Mouse (Mus musculus) T-helper 1 cell (primary cell): ENCODE results near the gene Col9a1.

ENCODE experiments used
- in situ Hi-C: fragments of 300-600 bp; cut with MboI, MseI; formaldehyde crosslinking; loops from one replicate; pipeline ENCODE4 v1.15.1; 2025; ENCODE audit warnings: high pct_unique_total_duplicates

The Col9a1 gene

DNA sequence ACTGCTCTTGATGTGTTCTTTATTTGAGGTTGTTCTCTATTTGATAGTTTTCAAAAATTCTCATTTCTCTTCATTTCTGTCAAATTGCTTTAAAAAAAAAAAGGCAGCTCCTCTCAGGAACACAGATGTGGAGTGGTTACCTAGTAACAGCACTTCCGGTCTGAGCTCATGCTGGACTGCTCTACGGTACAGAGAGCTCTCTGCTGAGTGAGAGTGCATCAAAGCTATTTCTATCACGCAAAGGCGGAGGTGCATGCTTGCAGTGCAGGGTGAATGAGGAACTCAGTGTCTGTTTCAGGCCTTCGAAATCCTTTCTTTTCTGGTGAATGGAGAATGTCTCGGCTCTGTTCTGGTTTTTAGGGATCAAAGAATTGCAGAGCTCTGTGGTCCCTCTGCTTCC is 41.6 kb downstream of the Col9a1 start:
- in situ Hi-C loops: no loop called here

DNA sequence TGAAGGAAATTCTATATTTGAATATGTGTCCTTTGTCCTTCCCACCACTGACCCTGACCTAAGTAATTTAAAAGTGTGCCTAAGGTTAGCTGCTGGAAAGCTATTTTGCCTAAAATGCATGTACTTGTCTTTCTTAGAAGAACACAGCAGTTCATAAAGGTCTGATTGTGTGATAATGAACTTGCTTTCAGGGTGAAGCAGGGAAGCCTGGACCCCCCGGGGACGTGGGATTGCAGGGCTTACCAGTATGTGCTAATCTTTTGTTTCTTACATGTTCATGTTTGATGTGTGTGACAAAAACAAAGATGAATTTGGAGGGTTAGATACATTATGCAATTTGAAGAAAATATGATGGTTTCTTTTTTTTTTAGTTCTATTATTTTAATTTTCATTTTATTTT is 44.8 kb downstream of the Col9a1 start:
- in situ Hi-C loops: no loop called here

DNA sequence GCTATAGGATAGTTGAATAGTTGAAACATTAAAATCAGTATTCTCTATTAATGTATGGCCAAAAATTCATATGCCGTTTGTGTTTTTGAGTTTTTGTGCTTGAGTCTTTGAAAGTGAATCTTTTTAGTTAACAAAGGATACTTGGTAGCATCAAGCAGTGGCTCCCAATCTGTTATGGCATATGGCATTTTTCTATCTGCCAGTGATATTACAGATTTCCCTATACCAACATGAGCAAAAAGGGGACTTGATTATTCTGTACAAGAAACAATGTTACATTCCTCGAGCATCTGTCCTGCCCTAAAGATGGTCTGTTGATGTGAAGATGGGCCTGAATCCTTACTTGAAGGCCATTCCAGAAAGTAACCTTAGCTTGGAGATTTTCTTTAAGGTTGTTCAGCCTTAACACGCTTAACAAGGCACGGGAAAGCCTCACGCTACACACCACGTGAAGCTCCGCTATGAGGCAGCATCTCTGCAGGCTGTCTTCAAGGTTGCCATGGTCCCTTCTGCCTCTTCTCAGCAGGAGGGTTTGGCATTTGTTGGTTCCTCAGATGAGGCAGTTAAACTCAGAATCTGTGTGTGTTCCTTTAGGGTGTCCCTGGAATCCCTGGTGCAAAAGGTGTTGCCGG is 45.7 kb downstream of the Col9a1 start:
- in situ Hi-C loops: no loop called here

DNA sequence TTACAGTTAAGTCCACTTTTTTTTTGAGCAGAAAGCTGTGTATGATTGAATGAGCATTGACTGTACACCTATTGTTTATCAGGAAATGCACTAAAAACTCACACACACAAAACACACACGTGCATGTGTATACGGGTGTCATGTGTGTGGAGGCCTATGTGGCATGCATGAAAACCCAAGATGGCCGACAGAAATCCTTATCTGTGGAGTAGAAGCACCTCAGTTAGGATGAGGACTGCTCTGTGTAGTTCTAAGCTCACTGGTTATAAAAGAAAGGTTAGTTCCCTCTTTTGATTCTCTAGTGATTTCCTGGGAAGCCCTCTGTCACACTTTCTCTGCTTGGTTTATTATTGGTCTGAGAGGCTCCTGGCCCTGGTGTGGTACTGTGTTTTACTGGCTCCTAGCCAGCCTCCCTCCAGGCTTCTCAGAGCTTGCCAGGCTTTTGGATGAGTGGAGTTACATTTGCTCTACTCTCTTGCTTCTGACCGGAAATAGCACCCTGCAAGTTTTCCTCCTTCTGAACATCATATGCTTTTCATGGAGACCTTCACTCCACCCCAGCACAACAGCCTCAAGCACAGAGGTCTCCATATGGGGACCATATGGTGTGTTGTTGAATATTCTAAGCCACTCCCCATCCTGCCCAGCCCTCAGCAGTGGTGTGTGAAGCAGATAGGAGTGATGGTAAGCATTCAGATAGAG is 48.6 kb downstream of the Col9a1 start:
- in situ Hi-C loops: no loop called here

DNA sequence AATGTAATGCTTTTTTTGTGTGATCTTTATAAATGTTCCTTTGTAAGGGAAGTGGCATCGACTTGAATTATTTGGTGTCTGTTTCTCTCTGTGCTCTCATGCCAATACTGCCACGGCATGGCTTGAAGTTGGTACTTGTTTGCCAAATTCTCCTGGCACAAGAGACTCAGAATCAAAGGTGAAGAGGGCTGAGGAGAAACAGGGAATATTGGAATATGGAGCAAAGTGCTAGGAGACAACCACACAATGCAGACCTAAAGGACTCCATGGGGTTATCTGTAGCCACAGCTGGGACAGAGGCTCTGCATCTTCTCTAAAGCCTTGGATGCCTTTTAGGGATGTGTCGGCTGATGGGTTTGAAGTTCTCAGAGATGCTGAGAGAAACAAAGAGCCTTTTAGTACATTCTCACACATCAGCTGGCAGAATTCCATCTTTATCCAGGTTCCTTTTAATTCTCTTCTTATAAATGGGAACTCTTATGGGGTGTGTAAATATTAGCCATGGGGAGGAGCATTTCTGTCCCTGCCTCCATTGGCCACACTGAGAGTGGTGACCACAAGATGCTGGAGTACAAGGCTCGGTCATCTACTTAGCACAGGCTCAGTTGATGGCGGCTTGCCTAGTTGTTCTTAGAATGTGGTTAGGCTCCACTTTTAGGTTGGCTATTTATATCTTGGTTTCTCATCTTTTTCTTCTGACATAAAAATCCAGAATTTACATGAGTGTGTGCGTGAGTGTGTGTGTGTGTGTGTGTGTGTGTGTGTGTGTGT is 49.7 kb downstream of the Col9a1 start:
- in situ Hi-C loops: no loop called here

DNA sequence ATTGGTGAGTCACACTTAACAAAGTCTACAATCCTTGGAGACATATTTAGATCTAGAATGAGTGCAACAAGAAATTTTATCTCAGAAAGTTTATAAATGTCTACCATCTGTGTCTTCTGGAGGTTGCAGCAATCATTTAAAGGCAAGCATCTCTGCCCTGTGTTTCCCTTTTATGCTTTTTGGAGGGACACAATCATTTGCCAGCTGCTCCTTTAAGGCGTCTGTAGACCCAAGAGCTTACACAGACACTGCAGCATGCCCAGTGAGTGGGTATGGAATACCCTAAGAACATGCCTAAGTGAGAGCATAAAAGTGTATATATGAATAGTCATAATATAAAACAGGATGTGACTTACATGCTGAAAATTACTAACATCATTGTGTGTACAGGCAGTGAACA is 52.1 kb downstream of the Col9a1 start:
- in situ Hi-C loops: no loop called here

DNA sequence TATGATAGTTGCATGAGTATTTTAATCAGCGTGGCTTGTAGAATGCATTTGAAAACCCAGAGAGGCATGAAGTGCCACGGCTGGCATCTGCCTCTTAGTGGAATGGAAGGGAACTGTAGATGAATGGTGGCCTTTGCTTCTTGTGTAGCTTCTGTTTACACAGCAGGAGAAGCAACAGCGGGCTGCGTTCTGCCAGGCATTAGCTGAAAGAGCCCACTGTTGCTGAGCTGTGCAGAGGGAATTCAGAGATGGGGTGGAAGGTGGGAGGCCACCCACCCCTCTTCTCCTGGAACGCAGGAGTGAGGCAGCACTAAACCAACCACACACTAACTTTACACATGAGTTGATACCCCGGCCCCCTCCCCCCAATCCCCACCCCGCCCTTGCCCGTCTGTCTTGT is 53.0 kb downstream of the Col9a1 start:
- in situ Hi-C loops: no loop called here

DNA sequence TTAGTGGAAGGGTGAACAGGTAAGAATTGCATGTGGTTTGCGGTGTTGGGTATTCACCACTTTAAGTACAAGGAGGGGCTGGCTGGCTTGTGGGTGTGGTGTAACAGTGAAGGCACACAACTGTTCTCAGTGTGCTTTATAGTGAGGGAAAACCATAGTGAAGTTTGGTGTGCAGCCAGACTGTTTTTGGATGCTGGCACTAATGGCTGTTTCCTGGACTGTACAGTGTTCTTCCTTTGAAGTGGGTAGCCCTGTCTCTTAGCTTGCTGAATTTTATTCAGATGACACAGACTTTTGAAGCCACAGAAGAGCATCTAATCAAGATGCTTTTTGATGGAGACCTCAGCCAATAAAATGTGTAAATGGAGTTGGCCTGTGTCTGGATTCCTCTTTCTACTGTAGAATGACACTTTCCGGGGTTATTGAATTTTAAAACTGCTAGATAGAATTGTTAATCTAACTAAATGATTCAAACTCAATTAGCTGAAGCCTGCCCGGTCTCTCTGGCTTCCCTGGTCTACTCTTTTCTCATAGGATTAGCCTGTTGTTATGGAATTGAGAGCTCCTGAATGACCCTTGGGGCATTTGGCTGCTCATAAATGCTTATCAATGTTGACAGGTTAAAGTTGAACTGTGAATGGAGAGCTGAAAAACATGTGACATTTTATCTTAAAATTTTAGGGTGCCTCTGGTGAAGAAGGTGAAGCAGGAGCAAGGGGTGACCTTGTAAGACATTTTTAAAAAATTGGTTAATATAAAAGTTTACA is 54.3 kb downstream of the Col9a1 start:
- in situ Hi-C loops: no loop called here

DNA sequence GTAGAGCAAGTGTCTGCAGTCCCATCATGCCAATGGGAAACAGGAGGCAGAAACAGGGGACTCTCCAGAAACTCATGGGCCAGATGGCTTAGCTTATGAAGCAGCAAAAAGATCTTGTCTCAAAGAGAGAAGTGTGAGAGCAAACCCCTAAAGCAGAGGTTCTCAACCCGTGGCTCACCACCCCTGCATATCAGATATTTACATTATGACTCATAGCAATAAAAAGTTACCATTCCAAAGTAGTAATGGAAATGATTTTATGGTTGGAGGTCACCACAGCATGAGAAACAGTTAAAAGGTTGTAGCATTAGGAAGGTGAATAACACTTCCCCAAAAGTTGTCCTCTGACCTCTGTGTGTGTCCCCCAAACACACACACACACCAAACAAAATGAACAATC is 58.9 kb downstream of the Col9a1 start:
- in situ Hi-C loops: no loop called here

DNA sequence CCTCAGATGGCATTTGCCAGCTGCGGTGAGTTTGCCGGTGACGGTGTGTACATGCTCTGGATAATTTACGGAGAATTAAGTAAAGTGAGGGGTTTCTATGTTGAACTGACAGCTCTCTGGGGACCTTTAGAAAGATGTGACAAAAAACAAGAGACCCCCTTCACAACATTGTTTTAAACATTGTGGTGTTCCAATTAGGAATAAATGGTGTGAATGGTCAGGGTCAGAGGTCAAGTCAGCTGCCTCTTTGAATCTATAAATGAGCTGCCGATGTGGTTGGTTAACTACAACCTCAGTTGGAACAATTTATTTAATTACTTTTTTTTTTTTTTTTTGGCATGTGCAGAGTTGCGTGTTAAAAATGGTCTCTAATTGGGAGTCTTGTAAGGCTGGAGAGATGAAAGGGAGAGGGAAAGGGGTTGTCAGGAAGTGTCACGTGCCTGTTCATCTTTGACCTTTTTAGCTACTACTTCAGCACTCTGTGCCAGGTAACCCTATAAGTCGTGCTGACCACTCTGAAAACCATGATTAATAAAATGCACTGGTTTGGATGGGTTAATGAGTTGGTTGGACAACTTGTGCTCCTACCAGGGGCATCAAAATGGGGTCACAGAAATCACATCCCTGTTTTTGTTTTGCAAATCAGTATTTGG is 62.8 kb downstream of the Col9a1 start:
- in situ Hi-C loops: no loop called here

DNA sequence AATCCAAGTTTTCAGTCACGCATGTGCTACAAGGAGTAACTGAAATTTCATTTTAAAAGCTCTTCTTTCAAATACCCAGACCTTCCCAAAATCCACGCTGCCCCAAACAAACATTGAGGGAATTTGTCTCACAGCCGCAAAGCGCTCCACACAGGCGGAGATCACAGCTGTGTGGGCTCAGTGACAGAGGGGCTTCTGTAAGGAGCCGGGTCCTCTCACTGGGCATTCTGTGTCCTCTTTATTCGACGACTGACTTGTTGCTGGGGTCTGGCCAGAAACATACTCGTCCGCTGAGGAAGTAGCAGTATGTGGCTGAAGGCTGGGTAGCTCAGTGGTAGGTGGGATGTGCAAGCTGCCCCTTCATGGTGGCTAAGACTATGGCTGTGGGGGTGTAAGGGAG is 67.5 kb downstream of the Col9a1 start:
- in situ Hi-C loops: no loop called here

DNA sequence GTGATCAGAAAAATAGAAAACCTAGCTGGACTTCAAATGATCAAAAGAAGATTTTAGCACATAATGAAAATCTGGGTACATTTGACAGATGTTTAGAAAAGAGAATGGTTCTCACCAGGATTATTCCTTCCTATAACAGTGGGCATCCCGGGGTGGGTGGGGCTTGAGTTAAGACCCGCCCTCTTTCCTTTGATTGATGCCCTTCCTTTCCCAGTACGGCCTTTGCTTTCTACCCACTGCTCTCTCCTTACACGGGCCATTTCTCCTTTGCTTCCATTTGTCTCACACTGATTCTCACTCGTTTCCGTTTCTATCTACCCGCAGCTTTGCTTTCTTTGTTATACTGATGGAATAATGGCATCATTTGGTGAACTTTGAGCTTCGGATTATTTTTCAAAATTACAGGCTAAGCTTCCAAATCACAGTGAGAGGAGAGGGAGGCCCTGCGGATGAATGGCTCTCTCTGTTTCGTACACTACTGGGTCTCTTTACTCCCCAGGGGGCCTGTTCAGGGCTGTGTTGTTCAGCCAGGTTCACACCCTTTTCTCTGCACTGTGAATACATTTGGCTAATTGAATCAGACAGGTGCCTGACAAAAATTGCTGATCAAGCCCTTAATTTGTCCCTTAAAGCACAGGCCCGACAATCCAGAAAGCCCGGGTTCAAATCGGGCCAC is 68.4 kb downstream of the Col9a1 start:
- in situ Hi-C loops: no loop called here

DNA sequence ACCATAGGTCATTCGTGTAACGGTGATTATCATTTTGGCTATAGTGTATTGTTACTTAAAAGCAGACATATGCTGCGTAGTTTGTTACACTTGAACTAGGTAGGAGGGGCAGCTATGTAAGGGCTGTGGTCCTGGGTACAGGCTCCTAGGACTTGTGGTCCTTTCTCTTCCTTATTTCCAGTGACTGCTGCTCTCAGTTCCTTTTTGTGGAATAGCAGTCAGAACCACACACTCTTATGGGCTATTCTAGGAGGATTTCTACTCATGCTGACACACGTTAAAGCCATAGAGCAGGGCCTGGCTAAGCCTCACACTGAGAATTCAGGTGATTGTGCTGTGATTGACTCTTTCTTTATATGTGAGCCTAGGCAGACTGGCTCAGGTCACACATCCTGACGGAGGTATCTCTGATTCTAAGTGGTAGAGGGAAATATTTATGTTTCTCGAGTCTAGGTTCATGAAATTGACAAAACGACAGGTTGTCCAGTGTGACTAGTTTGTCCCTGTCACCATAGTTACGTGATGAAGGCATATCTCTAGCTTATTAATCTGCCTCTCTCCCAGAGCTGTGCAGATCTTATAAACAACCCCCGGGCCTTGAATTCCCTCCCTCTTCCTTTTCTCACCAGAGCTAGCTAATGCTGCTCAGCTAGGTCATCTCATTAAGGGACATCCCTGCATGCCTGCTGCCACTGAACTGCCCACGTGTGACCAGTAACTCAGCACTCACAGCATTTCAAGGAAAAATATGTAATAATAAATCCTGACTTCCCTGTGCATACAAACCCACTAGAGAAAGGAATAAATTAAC is 71.1 kb downstream of the Col9a1 start:
- in situ Hi-C loops: no loop called here

DNA sequence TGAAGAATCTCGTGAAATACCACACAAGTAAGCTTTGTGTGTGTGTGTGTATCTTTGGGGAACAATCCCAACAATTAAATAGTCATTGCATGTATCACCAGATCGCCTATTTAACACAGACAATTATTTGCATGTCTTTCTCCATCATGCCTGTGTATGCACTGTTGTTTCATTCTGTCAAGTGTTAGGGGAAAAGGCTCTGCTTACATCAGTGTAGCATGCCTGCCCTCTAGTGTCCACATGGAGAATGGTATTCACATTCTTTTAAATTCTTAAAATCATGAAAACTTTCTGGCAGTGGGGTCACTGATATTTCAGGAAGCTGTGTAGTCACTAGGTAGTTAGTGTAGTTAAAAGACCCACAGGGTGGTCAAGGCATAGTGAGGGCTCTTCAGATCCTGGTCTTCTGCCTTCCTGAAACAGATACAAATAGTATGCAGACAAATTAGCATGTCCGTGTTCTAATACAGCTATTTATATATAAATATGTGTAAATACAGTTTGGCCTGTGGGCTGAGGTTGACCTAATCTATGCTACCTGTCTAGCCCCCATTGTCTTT is 71.8 kb downstream of the Col9a1 start:
- in situ Hi-C loops: no loop called here

DNA sequence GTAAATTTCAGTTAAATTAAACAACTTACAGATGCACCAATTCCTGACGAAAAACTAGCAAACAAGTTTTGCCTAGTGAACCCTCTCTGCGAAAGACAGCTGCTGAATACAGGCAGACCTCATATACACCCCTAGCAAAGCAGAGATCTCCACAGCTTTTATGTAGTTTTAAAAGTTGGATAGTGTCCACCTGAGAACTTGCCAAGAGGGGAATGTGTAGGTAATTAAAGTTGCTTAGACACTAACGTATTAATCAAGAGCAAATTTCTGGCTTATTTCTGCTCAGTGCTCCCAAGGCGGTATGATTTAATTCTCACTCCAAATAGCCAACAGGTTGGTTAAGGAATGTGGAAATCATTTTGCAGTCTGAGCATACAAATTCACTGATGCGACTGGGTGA is 80.6 kb downstream of the Col9a1 start:
- in situ Hi-C loops: no loop called here

DNA sequence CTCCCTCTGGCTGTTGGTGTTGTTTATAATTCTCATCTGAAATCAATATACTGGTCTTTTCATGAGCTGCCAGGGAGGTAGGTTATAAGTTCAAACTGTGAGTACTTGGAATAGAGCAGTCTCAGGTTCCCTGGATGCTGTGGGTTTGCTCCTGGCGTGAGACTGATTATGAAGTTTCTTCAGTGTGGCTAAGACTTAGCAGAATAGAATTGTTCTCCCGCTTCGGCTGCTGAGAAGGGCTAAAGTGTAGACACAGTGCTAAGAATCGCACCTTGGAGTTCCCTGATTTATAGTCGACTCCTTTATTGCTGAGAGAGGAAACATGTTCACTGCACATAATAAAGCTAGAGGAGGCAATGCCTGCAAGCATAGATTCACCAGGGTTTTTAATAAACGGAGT is 82.0 kb downstream of the Col9a1 start:
- in situ Hi-C loops: no loop called here

DNA sequence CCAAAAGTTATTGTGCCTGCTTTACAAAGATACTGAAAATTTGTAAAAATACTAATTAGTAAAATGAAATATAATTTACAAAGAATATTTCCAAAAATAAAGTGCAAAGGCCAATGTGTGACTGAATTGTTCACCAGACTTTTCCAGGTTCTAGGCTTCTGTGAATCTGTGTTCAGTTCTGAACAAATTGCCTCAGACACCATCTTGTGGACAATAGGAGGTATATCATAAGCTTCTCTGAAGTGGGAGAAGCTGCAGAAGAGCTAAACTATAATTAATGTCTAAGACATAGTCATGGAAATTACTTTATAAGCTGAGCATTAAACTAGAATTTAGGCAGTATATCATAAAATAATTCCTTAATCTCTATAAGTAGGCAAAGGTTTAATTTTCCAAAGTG is 83.8 kb downstream of the Col9a1 start:
- in situ Hi-C loops: no loop called here

DNA sequence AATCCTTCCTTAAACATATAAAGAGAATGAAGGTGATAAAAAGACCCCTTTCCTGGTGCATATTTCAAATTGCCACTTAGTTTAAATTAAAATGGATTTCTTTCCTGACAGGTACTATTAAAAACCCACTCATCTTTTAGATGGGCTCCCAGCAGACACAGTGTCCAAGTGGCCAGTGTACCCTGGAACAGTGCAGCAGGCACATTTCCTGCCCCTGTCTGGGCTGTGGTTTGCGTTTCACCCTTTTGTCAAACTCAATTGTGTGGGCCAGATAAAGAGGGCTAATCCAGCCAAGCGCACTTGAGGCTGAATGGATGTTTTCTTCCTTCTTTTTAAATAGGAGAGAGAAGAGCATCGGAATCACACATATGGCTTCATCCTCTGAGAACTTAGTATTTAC is 89.6 kb downstream of the Col9a1 start:
- in situ Hi-C loops: no loop called here

DNA sequence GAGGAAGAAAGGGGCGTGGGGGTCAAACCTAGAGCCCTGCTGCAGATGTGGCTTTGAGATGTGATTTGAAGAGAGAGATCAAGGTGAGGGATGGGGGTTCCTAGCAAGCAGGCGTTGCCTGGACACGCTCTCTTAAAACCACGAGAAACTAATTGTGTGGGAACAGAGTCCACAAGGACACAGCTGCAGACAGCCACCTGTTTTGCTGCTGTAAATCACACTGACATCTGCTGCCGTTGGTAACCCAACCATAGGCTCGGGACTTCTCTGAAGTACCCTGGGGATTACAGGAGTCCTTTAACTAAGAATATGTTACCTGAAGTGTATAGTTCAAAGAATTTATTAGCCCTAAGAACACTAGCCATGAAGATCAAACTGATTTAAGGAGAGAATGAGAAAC is 109.0 kb downstream of the Col9a1 start:
- in situ Hi-C loops: no loop called here

DNA sequence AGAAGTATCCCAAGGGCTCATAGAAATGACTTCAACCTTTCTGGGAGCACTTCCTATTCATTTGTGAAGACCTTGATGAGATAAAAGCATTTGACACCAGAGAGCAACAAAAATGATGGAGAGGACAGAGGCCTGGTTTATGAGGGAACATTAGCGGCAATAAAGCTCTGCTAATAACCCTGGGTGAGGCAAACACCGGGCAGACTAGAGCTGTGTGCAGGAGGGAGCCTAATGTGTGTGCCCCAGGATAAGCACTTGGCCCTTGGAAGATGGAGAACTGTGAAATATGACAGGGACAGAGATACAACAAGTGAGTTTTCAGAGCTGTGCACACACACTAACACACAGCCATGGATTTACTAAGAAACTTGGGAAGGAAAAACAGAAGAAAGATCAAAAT is 115.1 kb downstream of the Col9a1 start:
- in situ Hi-C loops: no loop called here
